Mouse (Mus musculus): ENCODE results near the gene Zfp771. TPM values are rescaled to one million over a fixed set of nuclear protein-coding genes. Genes with fewer than 3 reads are reported as not detected.

The Zfp771 gene
- polyA plus RNA-seq, 1 experiment from 2014 or later = 70.4 TPM

Other genes with a start within 250 kb of the Zfp771 start
- gene Mvp, start 229.7 kb upstream of the Zfp771 start, polyA plus RNA-seq (2015; fragmentation: Nextera tagmentation; extraction: Ambion mirVana) = 2.9 and 3.2 TPM in 2 replicates
- gene Pagr1b, start 227.8 kb upstream of the Zfp771 start, polyA plus RNA-seq (2015; fragmentation: Nextera tagmentation; extraction: Ambion mirVana) = 0.50 TPM in 1 of 2 replicates, not detected in the other
- 33.8 and 62.5 TPM in 2 replicates for gene Pagr1a, start 226.9 kb upstream of the Zfp771 start, polyA plus RNA-seq (2015; fragmentation: Nextera tagmentation; extraction: Ambion mirVana)
- gene Gm42742, start 223.2 kb upstream of the Zfp771 start, polyA plus RNA-seq (2015; fragmentation: Nextera tagmentation; extraction: Ambion mirVana) = 30.9 and 61.5 TPM in 2 replicates
- 40.9 and 63.3 TPM in 2 replicates for gene Prrt2, start 223.1 kb upstream of the Zfp771 start, polyA plus RNA-seq (2015; fragmentation: Nextera tagmentation; extraction: Ambion mirVana)
- gene Maz, start 217.2 kb upstream of the Zfp771 start, polyA plus RNA-seq (2015; fragmentation: Nextera tagmentation; extraction: Ambion mirVana) = 46.7 and 51.5 TPM in 2 replicates
- 16.6 and 17.6 TPM in 2 replicates for gene Kif22, start 201.8 kb upstream of the Zfp771 start, polyA plus RNA-seq (2015; fragmentation: Nextera tagmentation; extraction: Ambion mirVana)
- not detected in 2 replicates for gene Zg16, start 156.9 kb upstream of the Zfp771 start, polyA plus RNA-seq (2015; fragmentation: Nextera tagmentation; extraction: Ambion mirVana)
- gene AI467606, start 152.9 kb upstream of the Zfp771 start, polyA plus RNA-seq (2015; fragmentation: Nextera tagmentation; extraction: Ambion mirVana) = 1.7 and 2.5 TPM in 2 replicates
- gene Qprt, start 122.0 kb upstream of the Zfp771 start, polyA plus RNA-seq (2015; fragmentation: Nextera tagmentation; extraction: Ambion mirVana) = 0.68 and 0.77 TPM in 2 replicates
- gene Spn, start 106.5 kb upstream of the Zfp771 start, polyA plus RNA-seq (2015; fragmentation: Nextera tagmentation; extraction: Ambion mirVana) = 0.05 TPM in 1 of 2 replicates, not detected in the other
- gene Cd2bp2, start 48.2 kb upstream of the Zfp771 start, polyA plus RNA-seq (2015; fragmentation: Nextera tagmentation; extraction: Ambion mirVana) = 76.1 and 85.7 TPM in 2 replicates
- 30.7 and 31.2 TPM in 2 replicates for gene Tbc1d10b, start 35.8 kb upstream of the Zfp771 start, polyA plus RNA-seq (2015; fragmentation: Nextera tagmentation; extraction: Ambion mirVana)
- gene Mylpf, start 35.4 kb upstream of the Zfp771 start, polyA plus RNA-seq (2015; fragmentation: Nextera tagmentation; extraction: Ambion mirVana) = 2.8 and 4.8 TPM in 2 replicates
- gene Zfp553, start 11.2 kb upstream of the Zfp771 start, polyA plus RNA-seq (2015; fragmentation: Nextera tagmentation; extraction: Ambion mirVana) = 48.7 and 54.9 TPM in 2 replicates
- gene Sept1, start 11.1 kb upstream of the Zfp771 start, polyA plus RNA-seq (2015; fragmentation: Nextera tagmentation; extraction: Ambion mirVana) = 14.3 and 15.5 TPM in 2 replicates
- gene Dctpp1, start 16.4 kb downstream of the Zfp771 start, polyA plus RNA-seq (2015; fragmentation: Nextera tagmentation; extraction: Ambion mirVana) = 112 and 120 TPM in 2 replicates
- gene Sephs2, start 29.8 kb downstream of the Zfp771 start, polyA plus RNA-seq (2015; fragmentation: Nextera tagmentation; extraction: Ambion mirVana) = 59.4 and 59.7 TPM in 2 replicates
- gene Itgal, start 52.0 kb downstream of the Zfp771 start, polyA plus RNA-seq (2015; fragmentation: Nextera tagmentation; extraction: Ambion mirVana) = 0.25 and 0.31 TPM in 2 replicates
- 16.3 and 17.7 TPM in 2 replicates for gene Zfp768, start 101.3 kb downstream of the Zfp771 start, polyA plus RNA-seq (2015; fragmentation: Nextera tagmentation; extraction: Ambion mirVana)
- gene Zfp747, start 131.8 kb downstream of the Zfp771 start, polyA plus RNA-seq (2015; fragmentation: Nextera tagmentation; extraction: Ambion mirVana) = 10.1 and 10.5 TPM in 2 replicates
- 4.6 and 5.4 TPM in 2 replicates for gene 9130019O22Rik, start 142.9 kb downstream of the Zfp771 start, polyA plus RNA-seq (2015; fragmentation: Nextera tagmentation; extraction: Ambion mirVana)
- 4.9 and 6.3 TPM in 2 replicates for gene E430018J23Rik, start 149.4 kb downstream of the Zfp771 start, polyA plus RNA-seq (2015; fragmentation: Nextera tagmentation; extraction: Ambion mirVana)
- gene Zfp764, start 162.5 kb downstream of the Zfp771 start, polyA plus RNA-seq (2015; fragmentation: Nextera tagmentation; extraction: Ambion mirVana) = 4.9 and 5.3 TPM in 2 replicates
- gene Zfp688, start 177.8 kb downstream of the Zfp771 start, polyA plus RNA-seq (2015; fragmentation: Nextera tagmentation; extraction: Ambion mirVana) = 27.7 and 28.1 TPM in 2 replicates
- gene Zfp689, start 204.9 kb downstream of the Zfp771 start, polyA plus RNA-seq (2015; fragmentation: Nextera tagmentation; extraction: Ambion mirVana) = 16.5 and 17.6 TPM in 2 replicates
- 32.9 and 36.0 TPM in 2 replicates for gene Prr14, start 215.3 kb downstream of the Zfp771 start, polyA plus RNA-seq (2015; fragmentation: Nextera tagmentation; extraction: Ambion mirVana)
- gene Fbrs, start 234.9 kb downstream of the Zfp771 start, polyA plus RNA-seq (2015; fragmentation: Nextera tagmentation; extraction: Ambion mirVana) = 9.1 and 12.5 TPM in 2 replicates

Data from midbrain, embryonic 16.5 days (tissue).